Mouse (Mus musculus) ZHBTc4 (cell line): ENCODE results near the gene Jchain.
A peak's percentile ranks its signal among the peaks of the same experiment; 100 is the strongest.

Source experiments
- DNase-seq: peaks from one replicate; pipeline ENCODE4 v3.0.0-alpha.2; 2011; ENCODE audit warnings: low read depth, low spot score

Jchain gene

DNA sequence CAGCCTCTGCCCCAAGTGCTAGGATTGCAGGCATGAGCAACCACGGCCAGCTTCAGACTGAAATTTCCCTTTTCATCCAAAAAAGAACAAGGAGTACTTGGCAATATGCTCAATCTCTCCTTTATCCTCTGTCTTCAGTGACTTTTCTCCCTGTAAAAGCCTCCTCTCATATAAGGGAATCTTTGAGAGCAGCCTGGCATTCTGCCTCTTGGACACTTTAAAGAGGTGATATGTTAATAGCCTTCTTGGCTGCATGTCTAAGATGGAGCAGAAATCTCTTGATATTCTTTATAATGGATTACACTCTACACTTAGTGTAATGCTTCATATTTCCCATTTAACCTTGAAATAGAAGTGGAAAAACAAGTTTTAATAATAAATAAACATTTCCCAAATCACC is 3.2 kb upstream of the Jchain start:
- DNase-seq, result no peak

GRCm38 (mm10) chr5:88519232-88519631 is 8.5 kb downstream of the Jchain start:
- DNase-seq, result peak; percentile 58

- DNase-seq, result no peak
These were observed 18.7 kb downstream of the Jchain start for GRCm38 (mm10) chr5:88508990-88509389.

- no peak for DNase-seq
These were observed 19.1 kb downstream of the Jchain start for GRCm38 (mm10) chr5:88508555-88508954.

GRCm38 (mm10) chr5:88499781-88500180 is 27.9 kb downstream of the Jchain start:
- no peak for DNase-seq

DNA sequence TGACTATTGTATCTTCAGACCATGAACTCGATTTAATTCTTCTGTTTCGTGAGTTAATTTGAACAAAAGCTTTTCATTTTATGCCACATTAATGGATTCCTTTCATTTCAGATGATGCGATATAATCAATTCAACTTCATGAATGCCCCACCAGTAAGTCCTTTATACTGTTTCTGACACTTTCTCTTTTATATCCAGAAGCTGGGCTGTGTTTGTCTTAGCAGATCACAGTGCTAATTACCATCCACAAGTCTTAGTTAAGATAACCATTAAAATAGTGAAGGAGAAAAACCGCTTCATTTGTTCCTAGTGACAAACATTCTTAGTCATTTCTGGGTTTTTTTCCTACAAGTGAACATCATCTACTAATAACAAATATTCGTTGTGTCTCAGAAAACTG is 36.6 kb downstream of the Jchain start:
- no peak for DNase-seq

DNA sequence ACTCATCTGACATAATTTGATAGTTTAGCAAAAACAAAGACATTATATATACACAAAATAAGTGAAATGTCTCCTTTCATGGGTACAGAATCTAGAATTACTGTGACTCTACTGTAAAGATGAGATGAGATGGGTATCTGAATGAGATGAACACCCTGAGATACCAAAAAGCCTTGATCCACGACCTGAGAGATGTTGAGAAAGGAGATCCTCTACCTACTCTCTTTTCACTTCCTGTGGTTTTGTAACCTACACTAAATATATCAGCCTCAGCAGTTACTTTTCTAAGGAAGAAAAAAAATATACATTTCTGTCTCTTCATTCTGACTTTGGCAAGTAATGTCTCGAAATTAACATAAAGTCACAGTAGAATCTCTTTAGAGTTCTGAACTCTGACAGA is 38.7 kb downstream of the Jchain start:
- DNase-seq, result no peak

GRCm38 (mm10) chr5:88487675-88488074 is 40.0 kb downstream of the Jchain start, which contains the start of gene Enam:
Gene Enam, plus strand, starts transcription at chr5:88487975.
- DNase-seq, result no peak
